Mouse (Mus musculus): Measurements from ENCODE around the gene Rabepk. TPM values are rescaled to one million over a fixed set of nuclear protein-coding genes. Genes with fewer than 3 reads are reported as not detected.
A peak's percentile ranks its signal among the peaks of the same experiment; 100 is the strongest.

Rabepk gene
- total and polyA plus RNA-seq, 3 experiments: 47.1 to 85.3 TPM; not detected in 1

GRCm38 (mm10) chr2:34739684-34740391, 59.9 kb downstream of the Rabepk start:
- DNase-seq (ENCODE audit: low read depth, low spot score): peak; percentile 71
- peak; percentile 80 for TF ChIP-seq EP300 (IDR thresholded peaks at IDR 0.05; ENCODE audit: low read depth in 1 of 2, low read length in 2 of 2)
- TF ChIP-seq ZNF384 (IDR thresholded peaks at IDR 0.05; ENCODE audit: low read depth, low read length): peak; percentile 66
- TF ChIP-seq GABPA (IDR thresholded peaks at IDR 0.05; ENCODE audit: low read depth, low read length): no peak
- TF ChIP-seq GATA1 (IDR thresholded peaks at IDR 0.05; ENCODE audit: low read depth, low read length): peak; percentile 82
- TF ChIP-seq ETS1 (IDR thresholded peaks at IDR 0.05; ENCODE audit: low read depth, low read length): no peak
- no peak for TF ChIP-seq MYC (IDR thresholded peaks at IDR 0.05; ENCODE audit: low read depth, low read length)
- no peak for TF ChIP-seq ZC3H11A (IDR thresholded peaks at IDR 0.05; ENCODE audit: low read depth, low read length)
- TF ChIP-seq TCF12 (IDR thresholded peaks at IDR 0.05; ENCODE audit: low read depth, low read length): peak; percentile 84
- peak; percentile 88 for TF ChIP-seq TAL1 (IDR thresholded peaks at IDR 0.05; ENCODE audit: low read length)
- peak; percentile 74; the same call in 1 of the 2 replicates for TF ChIP-seq RCOR1 (IDR thresholded peaks at IDR 0.05; ENCODE audit: low read depth, low read length)
- TF ChIP-seq SIN3A (IDR thresholded peaks at IDR 0.05; ENCODE audit: low read length): peak; percentile 55; the same call in 1 of the 2 replicates
- peaks cover 26 to 34% of the 10 kb centered on the region in 2 experiments for H3K4me1 ChIP-seq (ENCODE audit: control insufficient read depth in 1 of 2, insufficient read depth in 2 of 2, low read length in 2 of 2)
- H3K4me3 ChIP-seq (ENCODE audit: control insufficient read depth in 1 of 2, insufficient read depth in 1 of 2, low read depth in 2 of 2, low read length in 2 of 2): no peak overlapping the region
- no peak overlapping the region for H3K9ac ChIP-seq (ENCODE audit: control insufficient read depth, low read depth, low read length, poor library complexity, severe bottlenecking)
- peaks cover 53% of the 10 kb centered on the region for H3K79me2 ChIP-seq (ENCODE audit: control insufficient read depth, insufficient read depth, low read length, poor library complexity)
- peak overlapping the region; percentile 39; the same call in 1 of the 2 replicates for H3K27ac ChIP-seq (ENCODE audit: control insufficient read depth, low read depth, low read length)
- peaks cover 10 to 68% of the 10 kb centered on the region in 2 experiments for H3K36me3 ChIP-seq (ENCODE audit: control insufficient read depth in 1 of 2, insufficient read depth in 2 of 2, low read length in 2 of 2)
- no peaks in the 10 kb centered on the region for H3K27me3 ChIP-seq (ENCODE audit: control insufficient read depth in 1 of 2, insufficient read depth in 2 of 2, low read length in 2 of 2)
- no peaks in the 10 kb centered on the region for H3K9me3 ChIP-seq (replicated peaks; ENCODE audit: insufficient read depth, low read length)

DNA sequence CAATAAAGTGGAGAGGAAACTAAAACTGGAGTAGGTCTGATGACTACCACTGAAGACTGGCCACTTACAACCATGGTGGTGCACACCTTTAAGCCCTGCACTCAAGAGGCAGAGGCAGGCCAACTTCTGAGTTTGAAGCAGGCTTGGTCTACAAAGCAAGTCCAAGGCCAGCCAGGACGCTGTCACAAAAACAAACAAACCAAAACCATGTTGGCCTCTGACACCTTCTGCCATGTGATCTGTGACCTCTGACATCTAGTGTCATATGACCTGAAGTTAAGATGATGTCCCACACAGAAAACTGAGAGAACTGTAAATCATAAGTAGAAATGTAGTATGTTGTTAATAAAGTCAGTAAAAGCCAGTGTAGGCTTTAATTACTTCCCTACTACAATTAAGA, 61.8 kb downstream of the Rabepk start:
- no peak for TF ChIP-seq E2F4 (IDR thresholded peaks at IDR 0.05; ENCODE audit: borderline replicate concordance, low read depth, low read length)
- TF ChIP-seq EP300 (IDR thresholded peaks at IDR 0.05; ENCODE audit: low read depth in 1 of 2, low read length in 2 of 2): no peak
- 0 out of 2 replicates have a peak, but pooled peaks have one; percentile 7 for TF ChIP-seq USF1 (IDR thresholded peaks at IDR 0.05; ENCODE audit: low read depth, low read length)
- Histone ChIP-seq H3K36me3 (ENCODE audit: control insufficient read depth in 1 of 2, insufficient read depth in 2 of 2, low read length in 2 of 2) (peaks cover 8 to 54% of the 10 kb centered on the region in 2 experiments), H3K9ac (ENCODE audit: control insufficient read depth, low read depth, low read length, poor library complexity, severe bottlenecking) (no peak overlapping the region), H3K4me3 (ENCODE audit: control insufficient read depth in 1 of 2, insufficient read depth in 1 of 2, low read depth in 2 of 2, low read length in 2 of 2) (no peak overlapping the region), H3K79me2 (ENCODE audit: control insufficient read depth, insufficient read depth, low read length, poor library complexity) (peaks cover 57% of the 10 kb centered on the region), H3K4me1 (ENCODE audit: control insufficient read depth in 1 of 2, insufficient read depth in 2 of 2, low read length in 2 of 2) (peaks cover 24 to 30% of the 10 kb centered on the region in 2 experiments), H3K27me3 (ENCODE audit: control insufficient read depth in 1 of 2, insufficient read depth in 2 of 2, low read length in 2 of 2) (no peaks in the 10 kb centered on the region), H3K9me3 (replicated peaks; ENCODE audit: insufficient read depth, low read length) (no peaks in the 10 kb centered on the region), H3K27ac (ENCODE audit: control insufficient read depth, low read depth, low read length) (no peak overlapping the region)
- no peak for DNase-seq (ENCODE audit: low read depth, low spot score)

- TF ChIP-seq KAT2A (conservative IDR thresholded peaks at IDR 0.05; ENCODE audit: low read depth, low read length) (no peak), MAFK (IDR thresholded peaks at IDR 0.05; ENCODE audit: borderline replicate concordance, low read depth, low read length) (peak; percentile 97)
These were observed 63.1 kb downstream of the Rabepk start for GRCm38 (mm10) chr2:34736626-34737025.

More at GRCm38 (mm10) chr2:34736626-34737025, 63.1 kb downstream of the Rabepk start:
- Histone ChIP-seq H3K4me3 (ENCODE audit: control insufficient read depth in 1 of 2, insufficient read depth in 1 of 2, low read depth in 2 of 2, low read length in 2 of 2) (no peak overlapping the region), H3K4me1 (ENCODE audit: control insufficient read depth in 1 of 2, insufficient read depth in 2 of 2, low read length in 2 of 2) (peaks cover 13 to 22% of the 10 kb centered on the region in 2 experiments), H3K9me3 (replicated peaks; ENCODE audit: insufficient read depth, low read length) (no peaks in the 10 kb centered on the region), H3K79me2 (ENCODE audit: control insufficient read depth, insufficient read depth, low read length, poor library complexity) (peaks cover 59% of the 10 kb centered on the region), H3K9ac (ENCODE audit: control insufficient read depth, low read depth, low read length, poor library complexity, severe bottlenecking) (no peak overlapping the region), H3K36me3 (ENCODE audit: control insufficient read depth in 1 of 2, insufficient read depth in 2 of 2, low read length in 2 of 2) (peaks cover 10 to 41% of the 10 kb centered on the region in 2 experiments), H3K27me3 (ENCODE audit: control insufficient read depth in 1 of 2, insufficient read depth in 2 of 2, low read length in 2 of 2) (no peaks in the 10 kb centered on the region), H3K27ac (ENCODE audit: control insufficient read depth, low read depth, low read length) (no peak overlapping the region)
- no peak for DNase-seq (ENCODE audit: low read depth, low spot score)
